Mouse (Mus musculus) G1E (cell line): Measurements from ENCODE around the gene Rpl35. TPM values are rescaled to one million over a fixed set of nuclear protein-coding genes. Genes with fewer than 3 reads are reported as not detected.

ENCODE experiments used
- ATAC-seq: 2 replicates; pipeline ENCODE4 v1.8.0; 2016; ENCODE audit warnings: mild to moderate bottlenecking; ENCODE audit not compliant: insufficient number of reproducible peaks, poor library complexity, low FRiP score, severe bottlenecking; ENCODE audit errors: extremely low read depth
- DNase-seq: peaks from one replicate; pipeline ENCODE4 v3.0.0; 2012; ENCODE audit warnings: low spot score
- H3K27me3 ChIP-seq: 2 replicates; pipeline ENCODE4 v1.6.1; 2012; ENCODE audit warnings: mild to moderate bottlenecking, low read length, inconsistent platforms; ENCODE audit not compliant: insufficient read depth
- H3K36me3 ChIP-seq: replicated peaks from 2 replicates; pipeline ENCODE3; 2012; ENCODE audit warnings: mild to moderate bottlenecking, inconsistent platforms
- H3K4me1 ChIP-seq: 2 replicates; pipeline ENCODE4 v1.6.1; 2012; ENCODE audit warnings: low read depth, low read length, inconsistent platforms, mixed read lengths; ENCODE audit not compliant: insufficient read depth
- H3K4me3 ChIP-seq: 2 replicates; pipeline ENCODE4 v1.5.1; 2012; ENCODE audit warnings: low read depth, mild to moderate bottlenecking, inconsistent platforms, low read length, moderate library complexity, mixed read lengths
- H3K9me3 ChIP-seq: replicated peaks from 2 replicates; pipeline ENCODE4 v1.6.1; 2012; ENCODE audit warnings: inconsistent platforms
- CTCF ChIP-seq: IDR thresholded peaks from 2 replicates; pipeline ENCODE4 v1.5.1; 2012; ENCODE audit warnings: low read depth, low read length, inconsistent platforms, mixed read lengths
- GATA1 ChIP-seq: IDR thresholded peaks from 2 replicates; pipeline ENCODE4 v1.6.1; 2012; ENCODE audit warnings: borderline replicate concordance, low read length, inconsistent platforms, mixed read lengths
- GATA2 ChIP-seq: IDR thresholded peaks from 2 replicates; pipeline ENCODE4 v1.6.1; 2012; ENCODE audit warnings: low read depth, low read length, inconsistent platforms, borderline replicate concordance
- POLR2AphosphoS5 ChIP-seq: IDR thresholded peaks from 2 replicates; pipeline ENCODE4 v1.6.1; 2012; ENCODE audit warnings: low read depth, low read length, inconsistent platforms; ENCODE audit not compliant: insufficient replicate concordance
- TAL1 ChIP-seq: conservative IDR thresholded peaks from 2 replicates; pipeline ENCODE4 v1.6.1; 2012; ENCODE audit warnings: low read depth, low read length, inconsistent platforms, mixed read lengths
- polyA plus RNA-seq: library from polyadenylated mRNA; stranded (reverse); fragments of >175 nt; gene quantifications from 2 replicates; pipeline ENCODE4 v1.2.3, GENCODE M21; 2012
- total RNA-seq, 2 experiments: library from RNA; stranded (forward) in 1 of 2; stranded (reverse) in 1 of 2; fragments of 200-1000 nt in 1 of 2; fragments of >200 nt in 1 of 2; fragmentation: Nextera tagmentation in 1 of 2; gene quantifications; 2 replicates each; pipeline ENCODE4 v1.2.3; 2014 to 2017

Gene Rpl35
- total and polyA plus RNA-seq, 3 experiments = 315 to 1,941 (median 628) TPM

DNA sequence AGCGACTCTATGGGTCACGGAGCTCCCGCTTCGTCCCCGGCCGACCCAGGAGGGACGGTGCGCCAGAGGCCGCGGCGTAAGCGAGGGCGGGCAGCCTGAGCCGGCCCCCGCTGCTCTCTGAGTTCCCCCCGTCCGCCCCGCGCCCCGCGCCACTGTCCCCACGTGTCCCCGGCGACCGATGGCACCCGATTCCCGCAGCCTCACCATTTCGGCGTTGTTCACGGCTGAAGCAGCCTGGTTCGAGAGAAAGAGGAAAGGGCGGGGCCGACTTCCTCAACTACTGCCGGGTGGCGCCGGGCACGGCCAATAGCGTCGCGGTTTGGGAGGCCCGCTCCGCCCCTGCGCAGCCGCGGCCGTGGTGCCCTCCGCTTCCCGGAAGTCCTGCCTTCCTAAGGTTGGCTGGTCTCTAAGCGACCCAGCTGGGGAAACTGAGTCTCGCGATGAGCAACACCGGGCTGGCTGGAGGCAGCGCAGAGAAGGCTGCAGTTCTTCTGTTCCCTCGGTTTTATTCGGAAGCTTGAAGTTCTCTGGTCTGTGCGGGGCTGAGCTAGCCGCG is 466 bp downstream of the Rpl35 start, which contains the start of gene Arpc5l:
TSS of gene Arpc5l (plus strand) at position 469 of the 556 bp plus-strand sequence.
- no peaks in the 10 kb centered on the region for H3K27me3 ChIP-seq
- TF ChIP-seq GATA1 (no peak), GATA2 (no peak)
- peaks cover 54% of the 10 kb centered on the region for H3K36me3 ChIP-seq
- ATAC-seq (peak; percentile 70), DNase-seq (peak; percentile 97)
- H3K4me3 ChIP-seq = peak within 1 kb of the TSS; percentile 92
- no peaks in the 10 kb centered on the region for H3K9me3 ChIP-seq
- peaks cover 67% of the 10 kb centered on the region for H3K4me1 ChIP-seq

GRCm38 (mm10) chr2:39004372-39004771 is 1.1 kb downstream of the Rpl35 start:
- Histone ChIP-seq H3K9me3 (no peaks in the 10 kb centered on the region), H3K4me3 (peak overlapping the region; percentile 92), H3K4me1 (peaks cover 67% of the 10 kb centered on the region), H3K27me3 (no peaks in the 10 kb centered on the region), H3K36me3 (peaks cover 55% of the 10 kb centered on the region)
- ATAC-seq (no peak), DNase-seq (peak; percentile 20)
- no peak for TF ChIP-seq POLR2AphosphoS5
- no peak for TF ChIP-seq GATA1
- no peak for TF ChIP-seq GATA2
- TF ChIP-seq CTCF = no peak

GRCm38 (mm10) chr2:39003512-39003911 is 1.9 kb downstream of the Rpl35 start:
- Histone ChIP-seq H3K9me3 (no peaks in the 10 kb centered on the region), H3K36me3 (peaks cover 59% of the 10 kb centered on the region), H3K4me3 (peak overlapping the region; percentile 92), H3K4me1 (peaks cover 67% of the 10 kb centered on the region), H3K27me3 (no peaks in the 10 kb centered on the region)
- TF ChIP-seq TAL1 (no peak), CTCF (no peak), GATA1 (no peak), GATA2 (no peak), POLR2AphosphoS5 (no peak)
- ATAC-seq = no peak
- DNase-seq = no peak

- TF ChIP-seq POLR2AphosphoS5 (no peak), GATA1 (no peak), TAL1 (no peak), CTCF (no peak), GATA2 (no peak)
- peaks cover 70% of the 10 kb centered on the region for H3K4me1 ChIP-seq
- peaks cover 59% of the 10 kb centered on the region for H3K36me3 ChIP-seq
Measured at GRCm38 (mm10) chr2:39003106-39003505, 2.3 kb downstream of the Rpl35 start.

GRCm38 (mm10) chr2:39001866-39002265 is 3.6 kb downstream of the Rpl35 start:
- Histone ChIP-seq H3K4me3 (peak overlapping the region; percentile 55; the same call in 1 of the 2 replicates), H3K4me1 (peaks cover 77% of the 10 kb centered on the region), H3K27me3 (no peaks in the 10 kb centered on the region), H3K9me3 (no peaks in the 10 kb centered on the region), H3K36me3 (peaks cover 59% of the 10 kb centered on the region)
- DNase-seq = no peak
- no peak for TF ChIP-seq GATA1
- TF ChIP-seq TAL1 = no peak
- TF ChIP-seq GATA2 = no peak
- no peak for TF ChIP-seq POLR2AphosphoS5
- no peak for TF ChIP-seq CTCF
- ATAC-seq = no peak

More at GRCm38 (mm10) chr2:39003106-39003505, 2.3 kb downstream of the Rpl35 start:
- DNase-seq (peak; percentile 20), ATAC-seq (no peak)
- no peaks in the 10 kb centered on the region for H3K9me3 ChIP-seq
- H3K4me3 ChIP-seq = peak overlapping the region; percentile 92
- no peaks in the 10 kb centered on the region for H3K27me3 ChIP-seq

DNA sequence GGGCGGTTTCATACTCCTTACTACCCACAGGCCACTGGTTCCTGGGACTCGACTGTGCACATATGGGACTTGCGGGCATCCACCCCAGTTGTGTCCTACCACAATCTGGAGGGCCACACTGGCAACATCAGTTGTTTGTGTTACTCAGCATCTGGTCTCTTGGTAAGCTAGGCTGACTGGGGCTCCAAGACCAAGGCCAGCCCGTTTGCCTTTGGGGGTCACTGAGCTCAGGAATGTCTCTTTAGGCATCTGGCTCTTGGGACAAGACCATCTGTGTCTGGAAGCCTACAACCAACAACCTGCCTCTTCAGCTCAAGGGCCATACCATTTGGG is 4.9 kb downstream of the Rpl35 start:
- H3K9me3 ChIP-seq = no peaks in the 10 kb centered on the region
- DNase-seq = no peak
- no peak overlapping the region for H3K4me3 ChIP-seq
- no peaks in the 10 kb centered on the region for H3K27me3 ChIP-seq
- peaks cover 69% of the 10 kb centered on the region for H3K4me1 ChIP-seq
- TF ChIP-seq GATA1 (no peak), GATA2 (no peak), POLR2AphosphoS5 (no peak), TAL1 (no peak), CTCF (no peak)
- no peak for ATAC-seq
- H3K36me3 ChIP-seq = peaks cover 57% of the 10 kb centered on the region
